Mouse (Mus musculus): ENCODE data around the gene Slc17a1. TPM values are rescaled to one million over a fixed set of nuclear protein-coding genes. Genes with fewer than 3 reads are reported as not detected.

Gene Slc17a1
- total RNA-seq (2014; fragmentation: Nextera tagmentation) (not detected in 2 replicates), total RNA-seq (2017) (0.82 and 1.1 TPM in 2 replicates), polyA plus RNA-seq (2012) (not detected in 2 replicates)

GRCm38 (mm10) chr13:23867405-23867804 lies at the start of gene Slc17a1:
Gene Slc17a1 (plus strand): TSS chr13:23867750.
- no peak for ATAC-seq (ENCODE audit: extremely low read depth, insufficient number of reproducible peaks, low FRiP score, poor library complexity, severe bottlenecking)
- H3K4me3 ChIP-seq (ENCODE audit: low read depth, low read length): no peak within 1 kb of the TSS

GRCm38 (mm10) chr13:23820179-23820940 lies 47.2 kb upstream of the Slc17a1 start:
- DNase-seq (ENCODE audit: low spot score): no peak
- H3K9me3 ChIP-seq (replicated peaks): no peaks in the 10 kb centered on the region
- no peaks in the 10 kb centered on the region for H3K36me3 ChIP-seq (replicated peaks)
- H3K4me1 ChIP-seq (ENCODE audit: insufficient read depth, low read depth, low read length): no peaks in the 10 kb centered on the region
- TF ChIP-seq GATA2 (IDR thresholded peaks at IDR 0.05; ENCODE audit: borderline replicate concordance, low read depth, low read length) (no peak), POLR2AphosphoS5 (IDR thresholded peaks at IDR 0.05; ENCODE audit: insufficient replicate concordance, low read depth, low read length) (no peak), GATA1 (IDR thresholded peaks at IDR 0.05; ENCODE audit: borderline replicate concordance, low read length) (no peak)
- no peak overlapping the region for H3K4me3 ChIP-seq (ENCODE audit: low read depth, low read length)
- H3K27me3 ChIP-seq (ENCODE audit: insufficient read depth, low read length): peaks cover 6% of the 10 kb centered on the region; the same call in 1 of the 2 replicates
- no peak for ATAC-seq (ENCODE audit: extremely low read depth, insufficient number of reproducible peaks, low FRiP score, poor library complexity, severe bottlenecking)

More at GRCm38 (mm10) chr13:23867405-23867804, at the start of gene Slc17a1:
- no peak for DNase-seq (ENCODE audit: low spot score)
- H3K4me1 ChIP-seq (ENCODE audit: insufficient read depth, low read depth, low read length): no peaks in the 10 kb centered on the region
- no peaks in the 10 kb centered on the region for H3K9me3 ChIP-seq (replicated peaks)
- no peaks in the 10 kb centered on the region for H3K36me3 ChIP-seq (replicated peaks)
- peaks cover 2% of the 10 kb centered on the region; the same call in 1 of the 2 replicates for H3K27me3 ChIP-seq (ENCODE audit: insufficient read depth, low read length)
- TF ChIP-seq TAL1 (conservative IDR thresholded peaks at IDR 0.05; ENCODE audit: low read depth, low read length): no peak
- no peak for TF ChIP-seq CTCF (IDR thresholded peaks at IDR 0.05; ENCODE audit: low read depth, low read length)
- TF ChIP-seq GATA1 (IDR thresholded peaks at IDR 0.05; ENCODE audit: borderline replicate concordance, low read length): no peak
- no peak for TF ChIP-seq GATA2 (IDR thresholded peaks at IDR 0.05; ENCODE audit: borderline replicate concordance, low read depth, low read length)
- TF ChIP-seq POLR2AphosphoS5 (IDR thresholded peaks at IDR 0.05; ENCODE audit: insufficient replicate concordance, low read depth, low read length): no peak

- H3K4me1 ChIP-seq (ENCODE audit: insufficient read depth, low read depth, low read length): no peaks in the 10 kb centered on the region
- TF ChIP-seq TAL1 (conservative IDR thresholded peaks at IDR 0.05; ENCODE audit: low read depth, low read length) (no peak), CTCF (IDR thresholded peaks at IDR 0.05; ENCODE audit: low read depth, low read length) (no peak), POLR2AphosphoS5 (IDR thresholded peaks at IDR 0.05; ENCODE audit: insufficient replicate concordance, low read depth, low read length) (no peak)
- H3K4me3 ChIP-seq (ENCODE audit: low read depth, low read length): no peak overlapping the region
- DNase-seq (ENCODE audit: low spot score): no peak
- no peak for ATAC-seq (ENCODE audit: extremely low read depth, insufficient number of reproducible peaks, low FRiP score, poor library complexity, severe bottlenecking)
- H3K27me3 ChIP-seq (ENCODE audit: insufficient read depth, low read length): peaks cover 6% of the 10 kb centered on the region; the same call in 1 of the 2 replicates
- H3K36me3 ChIP-seq (replicated peaks): no peaks in the 10 kb centered on the region
- H3K9me3 ChIP-seq (replicated peaks): no peaks in the 10 kb centered on the region
Observed at GRCm38 (mm10) chr13:23822213-23822612, 45.3 kb upstream of the Slc17a1 start.

GRCm38 (mm10) chr13:23826606-23827005 lies 40.9 kb upstream of the Slc17a1 start:
- no peak for TF ChIP-seq GATA1 (IDR thresholded peaks at IDR 0.05; ENCODE audit: borderline replicate concordance, low read length)
- DNase-seq (ENCODE audit: low spot score) (no peak), ATAC-seq (ENCODE audit: extremely low read depth, insufficient number of reproducible peaks, low FRiP score, poor library complexity, severe bottlenecking) (no peak)
- Histone ChIP-seq H3K4me3 (ENCODE audit: low read depth, low read length) (no peak overlapping the region), H3K36me3 (replicated peaks) (no peaks in the 10 kb centered on the region), H3K9me3 (replicated peaks) (no peaks in the 10 kb centered on the region), H3K27me3 (ENCODE audit: insufficient read depth, low read length) (no peaks in the 10 kb centered on the region; the same call in 1 of the 2 replicates), H3K4me1 (ENCODE audit: insufficient read depth, low read depth, low read length) (no peaks in the 10 kb centered on the region)

- TF ChIP-seq GATA2 (IDR thresholded peaks at IDR 0.05; ENCODE audit: borderline replicate concordance, low read depth, low read length): no peak
- no peaks in the 10 kb centered on the region for H3K9me3 ChIP-seq (replicated peaks)
- H3K4me3 ChIP-seq (ENCODE audit: low read depth, low read length): no peak overlapping the region
- DNase-seq (ENCODE audit: low spot score) (no peak), ATAC-seq (ENCODE audit: extremely low read depth, insufficient number of reproducible peaks, low FRiP score, poor library complexity, severe bottlenecking) (no peak)
- no peaks in the 10 kb centered on the region for H3K4me1 ChIP-seq (ENCODE audit: insufficient read depth, low read depth, low read length)
- no peaks in the 10 kb centered on the region; the same call in 1 of the 2 replicates for H3K27me3 ChIP-seq (ENCODE audit: insufficient read depth, low read length)
- no peaks in the 10 kb centered on the region for H3K36me3 ChIP-seq (replicated peaks)
Observed at GRCm38 (mm10) chr13:23833053-23833452, 34.5 kb upstream of the Slc17a1 start.

- H3K36me3 ChIP-seq (replicated peaks): no peaks in the 10 kb centered on the region
- TF ChIP-seq CTCF (IDR thresholded peaks at IDR 0.05; ENCODE audit: low read depth, low read length): no peak
- TF ChIP-seq GATA1 (IDR thresholded peaks at IDR 0.05; ENCODE audit: borderline replicate concordance, low read length): no peak
- TF ChIP-seq POLR2AphosphoS5 (IDR thresholded peaks at IDR 0.05; ENCODE audit: insufficient replicate concordance, low read depth, low read length): no peak
- no peak for TF ChIP-seq GATA2 (IDR thresholded peaks at IDR 0.05; ENCODE audit: borderline replicate concordance, low read depth, low read length)
- no peak for TF ChIP-seq TAL1 (conservative IDR thresholded peaks at IDR 0.05; ENCODE audit: low read depth, low read length)
- no peak overlapping the region for H3K4me3 ChIP-seq (ENCODE audit: low read depth, low read length)
- no peaks in the 10 kb centered on the region for H3K9me3 ChIP-seq (replicated peaks)
- no peak for ATAC-seq (ENCODE audit: extremely low read depth, insufficient number of reproducible peaks, low FRiP score, poor library complexity, severe bottlenecking)
- H3K4me1 ChIP-seq (ENCODE audit: insufficient read depth, low read depth, low read length): no peaks in the 10 kb centered on the region
- H3K27me3 ChIP-seq (ENCODE audit: insufficient read depth, low read length): peaks cover 3% of the 10 kb centered on the region
- no peak for DNase-seq (ENCODE audit: low spot score)
Observed at GRCm38 (mm10) chr13:23834836-23835235, 32.7 kb upstream of the Slc17a1 start.

GRCm38 (mm10) chr13:23836630-23837029 lies 30.9 kb upstream of the Slc17a1 start:
- H3K36me3 ChIP-seq (replicated peaks): no peaks in the 10 kb centered on the region
- H3K27me3 ChIP-seq (ENCODE audit: insufficient read depth, low read length): peaks cover 3% of the 10 kb centered on the region; the same call in 1 of the 2 replicates
- TF ChIP-seq GATA1 (IDR thresholded peaks at IDR 0.05; ENCODE audit: borderline replicate concordance, low read length) (no peak), CTCF (IDR thresholded peaks at IDR 0.05; ENCODE audit: low read depth, low read length) (no peak), POLR2AphosphoS5 (IDR thresholded peaks at IDR 0.05; ENCODE audit: insufficient replicate concordance, low read depth, low read length) (no peak), TAL1 (conservative IDR thresholded peaks at IDR 0.05; ENCODE audit: low read depth, low read length) (no peak), GATA2 (IDR thresholded peaks at IDR 0.05; ENCODE audit: borderline replicate concordance, low read depth, low read length) (no peak)
- DNase-seq (ENCODE audit: low spot score) (no peak), ATAC-seq (ENCODE audit: extremely low read depth, insufficient number of reproducible peaks, low FRiP score, poor library complexity, severe bottlenecking) (no peak)
- no peak overlapping the region for H3K4me3 ChIP-seq (ENCODE audit: low read depth, low read length)
- no peaks in the 10 kb centered on the region for H3K9me3 ChIP-seq (replicated peaks)
- H3K4me1 ChIP-seq (ENCODE audit: insufficient read depth, low read depth, low read length): no peaks in the 10 kb centered on the region

Measured in G1E (cell line).